Mouse (Mus musculus) lung, embryonic 14.5 days (tissue): ENCODE measurements around the gene Arhgef33. TPM values are rescaled to one million over a fixed set of nuclear protein-coding genes. Genes with fewer than 3 reads are reported as not detected.
"Not testable (repeated sequence)": the region's sequence is repeated elsewhere in the genome, so short reads cannot be mapped to it uniquely, and the experiment has no call there.

Experiments used
- ATAC-seq: fragments of 200-750 bp; cut with Nextera tagmentation; 2 replicates; pipeline ENCODE4 v1.8.0; 2017; ENCODE audit warnings: mild to moderate bottlenecking, moderate TSS enrichment, moderate library complexity; ENCODE audit not compliant: insufficient read depth
- DNase-seq: peaks from one replicate; pipeline ENCODE4 v3.0.0-alpha.2; 2015
- H3K27ac ChIP-seq: fragments of 300-500 bp; sonication (generic); 2 replicates; pipeline ENCODE4 v1.5.1; 2014; ENCODE audit warnings: low read depth, mild to moderate bottlenecking, moderate library complexity
- H3K27me3 ChIP-seq: fragments of 300-500 bp; sonication (generic); 2 replicates; pipeline ENCODE4 v1.6.1; 2014; ENCODE audit warnings: low read length, control low read depth; ENCODE audit not compliant: insufficient read depth
- H3K36me3 ChIP-seq: fragments of 300-500 bp; sonication (generic); 2 replicates; pipeline ENCODE4 v1.6.1; 2014; ENCODE audit warnings: control low read depth; ENCODE audit not compliant: insufficient read depth
- H3K4me1 ChIP-seq: fragments of 300-500 bp; sonication (generic); 2 replicates; pipeline ENCODE4 v1.6.1; 2014; ENCODE audit warnings: antibody characterized with exemption, control low read depth; ENCODE audit not compliant: insufficient read depth
- H3K4me2 ChIP-seq: fragments of 300-500 bp; sonication (generic); 2 replicates; pipeline ENCODE4 v1.6.1; 2014; ENCODE audit warnings: mild to moderate bottlenecking
- H3K4me3 ChIP-seq: fragments of 300-500 bp; sonication (generic); 2 replicates; pipeline ENCODE4 v1.5.1; 2014; ENCODE audit warnings: low read depth, low read length
- H3K9ac ChIP-seq: fragments of 300-500 bp; sonication (generic); 2 replicates; pipeline ENCODE4 v1.6.1; 2014
- H3K9me3 ChIP-seq: fragments of 300-500 bp; sonication (generic); 2 replicates; pipeline ENCODE4 v1.6.1; 2016; ENCODE audit warnings: low read depth, low read length, control low read depth
- CTCF ChIP-seq: IDR thresholded peaks from 2 replicates; pipeline ENCODE4 v1.5.1; 2016; ENCODE audit warnings: antibody characterized with exemption, low read depth
- WGBS: fragments of 180-500 bp; shearing (Covaris S2); extraction: QIAGEN DNeasy Blood & Tissue Kit; methylation state at CpG from one replicate; pipeline ENCODE4 v1.1.7; 2014; 5-methylcytosine and 5-hydroxymethylcytosine counted together
- polyA plus RNA-seq: library from polyadenylated mRNA; unstranded; fragments of >200 nt; fragmentation: Nextera tagmentation; extraction: Ambion mirVana; gene quantifications from 2 replicates; pipeline ENCODE4 v1.2.1, GENCODE M21; 2014

Arhgef33 gene
- polyA plus RNA-seq: 0.61 and 0.74 TPM in 2 replicates

- no peak for ATAC-seq
- TF ChIP-seq CTCF: no peak
- Histone ChIP-seq H3K4me3 (no peak within 1 kb of the TSS), H3K27me3 (no peaks in the 10 kb centered on the region), H3K9ac (no peak within 1 kb of the TSS), H3K27ac (no peak within 1 kb of the TSS), H3K36me3 (no peaks in the 10 kb centered on the region), H3K9me3 (no peaks in the 10 kb centered on the region), H3K4me1 (no peaks in the 10 kb centered on the region), H3K4me2 (no peak within 1 kb of the TSS)
- DNase-seq: no peak
- 88% methylated on average over 1 of the region's 1 CpGs for WGBS
Measured at GRCm38 (mm10) chr17:80307251-80307650, at the start of gene Arhgef33. Gene Arhgef33 (plus strand): TSS chr17:80307407.

DNA sequence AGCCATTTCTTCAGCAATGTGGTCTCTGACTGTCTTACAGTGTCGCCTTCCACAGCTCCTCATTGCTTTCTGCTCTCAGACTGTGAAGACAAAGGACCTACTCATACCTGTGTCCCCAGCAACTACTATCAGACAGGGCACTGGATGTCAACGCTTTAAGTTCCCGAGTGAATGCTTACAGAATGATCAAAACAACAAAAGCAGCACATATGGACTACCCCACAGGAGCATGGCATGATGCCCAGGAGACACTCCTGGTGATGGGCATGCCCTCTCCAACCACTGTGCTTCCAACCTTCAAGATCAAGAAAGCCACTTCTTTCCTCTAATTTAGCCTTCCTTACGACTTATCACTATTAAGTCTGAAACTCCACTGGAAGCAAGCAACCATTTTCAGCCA, 40.1 kb upstream of the Arhgef33 start:
- Histone ChIP-seq H3K9ac (no peak overlapping the region), H3K9me3 (no peaks in the 10 kb centered on the region), H3K4me3 (no peak overlapping the region), H3K4me1 (no peaks in the 10 kb centered on the region), H3K4me2 (no peak overlapping the region), H3K27ac (no peak overlapping the region), H3K36me3 (peaks cover 82% of the 10 kb centered on the region), H3K27me3 (no peaks in the 10 kb centered on the region)
- DNase-seq (no peak), ATAC-seq (no peak)
- no peak for TF ChIP-seq CTCF
- WGBS: 93% methylated on average over 4 of the region's 4 CpGs

DNA sequence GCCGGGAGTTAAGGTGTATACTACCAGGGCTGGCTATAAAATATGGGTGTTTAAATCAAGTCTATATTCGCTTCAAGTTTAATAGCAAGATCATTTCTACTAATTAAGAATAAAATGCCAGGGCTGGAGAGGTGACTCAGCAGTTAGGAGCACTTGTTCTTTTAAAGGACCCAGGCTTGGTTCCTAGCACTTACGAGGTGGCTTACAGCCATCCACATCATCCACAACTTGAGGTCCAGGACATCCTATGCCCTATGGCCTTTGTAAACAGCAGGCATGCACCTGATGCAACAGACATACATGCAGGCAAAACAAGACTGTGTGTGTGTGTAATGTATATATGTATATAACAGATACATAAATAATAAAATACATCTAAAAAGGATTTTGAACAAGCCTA, 39.1 kb upstream of the Arhgef33 start:
- TF ChIP-seq CTCF: no peak
- 94% methylated on average over 3 of the region's 3 CpGs for WGBS
- no peak overlapping the region for H3K9ac ChIP-seq
- DNase-seq (no peak), ATAC-seq (no peak)
- no peak overlapping the region for H3K4me2 ChIP-seq
- no peaks in the 10 kb centered on the region for H3K9me3 ChIP-seq
- peaks cover 84% of the 10 kb centered on the region for H3K36me3 ChIP-seq
- no peak overlapping the region for H3K27ac ChIP-seq
- no peaks in the 10 kb centered on the region for H3K27me3 ChIP-seq
- H3K4me1 ChIP-seq: no peaks in the 10 kb centered on the region
- H3K4me3 ChIP-seq: no peak overlapping the region

DNA sequence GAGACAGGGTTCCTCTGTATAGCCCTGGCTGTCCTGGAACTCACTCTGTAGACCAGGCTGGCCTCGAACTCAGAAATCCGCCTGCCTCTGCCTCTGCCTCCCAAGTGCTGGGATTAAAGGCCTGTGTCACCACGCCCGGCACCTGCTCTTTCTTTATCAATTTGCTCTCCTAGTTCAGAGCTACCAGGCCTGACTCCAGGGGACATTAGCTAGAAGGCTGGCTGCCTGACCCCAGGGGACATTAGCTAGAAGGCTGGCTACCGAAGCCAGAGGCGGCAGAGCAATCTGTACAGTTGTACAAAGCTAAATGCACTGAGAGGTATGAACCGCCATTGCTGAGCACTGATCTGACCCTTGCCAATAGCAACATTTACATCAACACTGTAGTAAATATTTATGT, 36.6 kb upstream of the Arhgef33 start:
- H3K4me2 ChIP-seq, H3K27me3 ChIP-seq, H3K27ac ChIP-seq, ATAC-seq, H3K9ac ChIP-seq, H3K9me3 ChIP-seq, H3K4me1 ChIP-seq, DNase-seq, H3K4me3 ChIP-seq: not testable (repeated sequence)
- 93% methylated on average over 7 of the region's 7 CpGs for WGBS
- H3K36me3 ChIP-seq: peaks cover 81% of the 10 kb centered on the region

- H3K36me3 ChIP-seq: peaks cover 57% of the 10 kb centered on the region
- H3K4me2 ChIP-seq: no peak overlapping the region
- H3K27ac ChIP-seq: no peak overlapping the region
- 69% methylated on average over 4 of the region's 4 CpGs for WGBS
- TF ChIP-seq CTCF: no peak
- no peaks in the 10 kb centered on the region for H3K4me1 ChIP-seq
- H3K9me3 ChIP-seq: no peaks in the 10 kb centered on the region
- no peak overlapping the region for H3K4me3 ChIP-seq
- H3K27me3 ChIP-seq: no peaks in the 10 kb centered on the region
- no peak for DNase-seq
- ATAC-seq: no peak
- H3K9ac ChIP-seq: no peak overlapping the region
Measured at GRCm38 (mm10) chr17:80278255-80278654, 29.0 kb upstream of the Arhgef33 start.

- Histone ChIP-seq H3K27me3 (no peaks in the 10 kb centered on the region), H3K36me3 (peaks cover 46% of the 10 kb centered on the region)
- WGBS: 94% methylated on average over 8 of the region's 8 CpGs
Measured at GRCm38 (mm10) chr17:80279340-80280070, 27.7 kb upstream of the Arhgef33 start.

DNA sequence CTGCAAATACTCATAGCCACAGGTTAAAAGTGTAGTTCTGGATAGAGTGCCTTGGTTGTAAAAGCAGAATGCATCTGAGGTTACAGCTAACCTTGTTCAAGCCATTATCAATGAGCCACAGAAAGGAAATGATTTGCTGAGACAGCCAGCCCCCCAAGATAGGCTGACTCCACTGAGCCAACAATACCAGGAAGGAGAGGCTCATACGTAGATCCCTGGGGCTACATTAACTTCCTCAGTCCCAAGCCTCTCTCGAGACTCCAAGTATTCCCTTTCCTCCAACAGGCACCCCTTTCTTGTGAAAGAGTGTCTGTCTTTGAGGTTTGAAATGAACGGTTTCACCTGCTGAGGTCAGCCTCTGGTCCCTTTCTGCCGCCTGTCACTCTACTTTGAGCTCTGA, 22.8 kb upstream of the Arhgef33 start:
- Histone ChIP-seq H3K9ac (no peak overlapping the region), H3K36me3 (peaks cover 12% of the 10 kb centered on the region; the same call in 1 of the 2 replicates), H3K4me3 (no peak overlapping the region), H3K27me3 (no peaks in the 10 kb centered on the region), H3K4me2 (no peak overlapping the region), H3K9me3 (no peaks in the 10 kb centered on the region), H3K4me1 (no peaks in the 10 kb centered on the region), H3K27ac (no peak overlapping the region)
- no peak for DNase-seq
- ATAC-seq: no peak
- TF ChIP-seq CTCF: no peak
- WGBS: 71% methylated on average over 4 of the region's 4 CpGs

More at GRCm38 (mm10) chr17:80279340-80280070, 27.7 kb upstream of the Arhgef33 start:
- Histone ChIP-seq H3K27ac (no peak overlapping the region), H3K4me3 (no peak overlapping the region), H3K9me3 (no peaks in the 10 kb centered on the region), H3K9ac (no peak overlapping the region), H3K4me1 (no peaks in the 10 kb centered on the region), H3K4me2 (no peak overlapping the region)
- TF ChIP-seq CTCF: no peak
- no peak for DNase-seq
- ATAC-seq: no peak
